Mouse (Mus musculus): ENCODE results near the gene Faim. TPM values are rescaled to one million over a fixed set of nuclear protein-coding genes. Genes with fewer than 3 reads are reported as not detected.
A peak's percentile ranks its signal among the peaks of the same experiment; 100 is the strongest.

Gene Faim
- polyA plus RNA-seq (2015; fragmentation: Nextera tagmentation; extraction: Ambion mirVana): 84.6 and 97.0 TPM in 2 replicates

DNA sequence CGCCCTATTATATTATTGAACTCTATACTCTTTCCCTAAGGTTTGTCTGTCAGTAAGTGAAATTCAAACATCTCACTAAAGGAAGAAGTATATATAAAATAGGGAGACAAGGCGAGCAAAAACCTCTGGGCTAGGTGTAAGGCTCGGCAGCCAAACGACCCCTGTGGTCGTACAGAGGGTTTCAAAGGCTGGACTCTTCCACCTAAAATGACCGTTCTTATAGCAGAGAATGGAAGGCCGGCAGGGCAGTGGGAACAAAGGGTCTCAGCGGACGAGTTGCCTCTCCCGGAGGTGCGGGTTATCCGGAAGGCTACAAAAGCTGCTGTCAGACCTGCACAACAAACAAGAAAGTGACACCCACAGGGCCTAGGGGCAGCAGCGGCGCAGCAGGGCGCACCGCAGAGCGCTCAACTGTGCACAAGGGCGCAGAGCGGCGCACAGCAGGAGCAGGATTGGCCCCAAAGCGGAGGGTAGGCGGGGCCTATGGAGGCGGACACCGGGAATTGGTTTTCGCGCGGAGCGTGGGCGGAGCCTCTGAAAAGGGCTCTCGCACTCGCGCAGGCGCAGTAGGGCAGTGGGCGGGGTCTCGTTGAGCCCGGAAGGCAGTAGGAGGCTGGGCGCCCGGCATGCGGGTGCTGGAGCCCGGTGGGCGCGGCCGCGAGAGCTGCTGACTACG, at the start of gene Faim:
Gene Faim (plus strand): TSS at position 574 of the 676 bp plus-strand sequence.
- Histone ChIP-seq H3K9ac (peak within 1 kb of the TSS; percentile 84), H3K4me1 (peaks cover 11% of the 10 kb centered on the region), H3K4me2 (peak within 1 kb of the TSS; percentile 84), H3K27me3 (peaks cover 16% of the 10 kb centered on the region), H3K36me3 (ENCODE audit: poor library complexity, severe bottlenecking) (no peaks in the 10 kb centered on the region), H3K27ac (peak within 1 kb of the TSS; percentile 51), H3K4me3 (peak within 1 kb of the TSS; percentile 83), H3K9me3 (replicated peaks) (no peaks in the 10 kb centered on the region)
- ATAC-seq: peak; percentile 99
- under 1% methylated on average over 45 of the region's 45 CpGs for WGBS

DNA sequence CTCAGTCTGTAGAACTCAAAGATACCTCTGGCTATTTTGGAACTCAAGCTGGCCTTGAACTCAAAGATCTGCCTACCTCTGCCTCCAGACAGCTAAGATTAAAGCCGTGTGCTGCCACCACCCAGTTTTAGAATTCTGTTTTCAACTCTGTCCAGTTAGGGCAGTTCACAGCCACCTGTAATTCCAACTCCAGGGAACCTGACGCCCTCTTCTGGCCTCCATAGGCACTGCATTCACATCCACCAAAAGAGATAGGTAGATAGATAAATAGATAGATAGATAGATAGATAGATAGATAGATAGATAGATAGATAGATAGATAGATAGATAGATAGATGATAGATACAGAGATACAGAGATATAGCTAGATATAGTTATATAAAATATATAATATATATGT, 46.9 kb upstream of the Faim start:
- no peak overlapping the region for H3K27ac ChIP-seq
- H3K9me3 ChIP-seq (replicated peaks): no peaks in the 10 kb centered on the region
- H3K4me3 ChIP-seq: no peak overlapping the region
- H3K36me3 ChIP-seq (ENCODE audit: poor library complexity, severe bottlenecking): no peaks in the 10 kb centered on the region
- H3K4me2 ChIP-seq: no peak overlapping the region
- H3K4me1 ChIP-seq: no peaks in the 10 kb centered on the region
- H3K27me3 ChIP-seq: peaks cover 11% of the 10 kb centered on the region; the same call in 1 of the 2 replicates
- WGBS: 9% methylated on average over 2 of the region's 2 CpGs
- no peak overlapping the region for H3K9ac ChIP-seq
- ATAC-seq: no peak

DNA sequence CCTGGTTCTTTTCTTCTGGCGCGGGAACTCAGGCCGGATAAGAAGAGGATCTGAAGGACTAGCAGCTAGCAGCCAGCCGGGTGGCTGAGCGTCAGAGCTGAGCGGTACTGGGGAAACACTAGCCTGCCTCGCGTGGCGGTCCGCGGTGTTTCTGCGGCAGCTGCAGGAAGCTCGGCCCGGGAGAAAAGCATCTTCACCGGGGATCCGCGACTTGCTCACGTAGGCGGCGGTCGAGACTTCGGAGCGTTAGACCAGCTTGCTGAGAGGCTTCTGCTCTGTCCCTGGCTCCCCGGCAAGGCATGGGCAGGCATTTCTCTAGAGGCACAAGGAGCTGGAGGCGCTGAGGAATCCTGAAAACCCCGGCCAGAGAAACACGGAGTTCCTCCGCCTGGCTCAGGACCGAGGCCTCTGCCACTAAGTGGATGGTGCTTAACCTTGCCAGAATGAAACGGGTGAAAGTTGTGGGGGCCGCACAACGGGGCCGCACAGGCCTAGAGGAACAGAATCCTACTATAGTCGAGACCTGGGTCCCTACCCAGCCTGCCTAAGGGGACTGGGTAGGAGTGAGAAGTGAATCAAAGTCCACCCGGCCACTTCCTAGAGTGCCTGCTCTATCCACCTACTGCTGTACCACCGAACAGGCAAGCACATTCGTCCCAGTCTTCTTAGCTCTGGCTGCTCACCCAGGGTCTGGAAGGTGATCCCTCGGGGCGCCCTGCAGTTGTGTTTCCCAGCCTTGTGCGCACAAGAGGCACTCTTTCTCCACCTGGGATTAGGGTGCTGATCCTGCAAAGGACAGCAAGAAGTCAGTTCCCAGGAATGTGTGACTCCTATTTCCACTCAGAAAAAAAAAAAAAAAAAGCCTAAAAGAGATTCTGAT, 33.8 kb upstream of the Faim start:
- Histone ChIP-seq H3K4me2 (peak overlapping the region; percentile 48), H3K4me1 (peaks cover 33% of the 10 kb centered on the region), H3K4me3 (peak overlapping the region; percentile 22), H3K36me3 (ENCODE audit: poor library complexity, severe bottlenecking) (no peaks in the 10 kb centered on the region), H3K9ac (peak overlapping the region; percentile 12; the same call in 1 of the 2 replicates), H3K9me3 (replicated peaks) (no peaks in the 10 kb centered on the region), H3K27me3 (peaks cover 87% of the 10 kb centered on the region), H3K27ac (no peak overlapping the region)
- 1% methylated on average over 40 of the region's 40 CpGs for WGBS
- peak; percentile 41; the same call in 1 of the 2 replicates for ATAC-seq

GRCm38 (mm10) chr9:98953291-98953690, 32.9 kb upstream of the Faim start:
- no peak overlapping the region for H3K27ac ChIP-seq
- H3K4me2 ChIP-seq: no peak overlapping the region
- no peak overlapping the region for H3K9ac ChIP-seq
- H3K27me3 ChIP-seq: peaks cover 95% of the 10 kb centered on the region
- ATAC-seq: no peak
- H3K4me3 ChIP-seq: no peak overlapping the region
- H3K4me1 ChIP-seq: peaks cover 33% of the 10 kb centered on the region
- no peaks in the 10 kb centered on the region for H3K36me3 ChIP-seq (ENCODE audit: poor library complexity, severe bottlenecking)
- H3K9me3 ChIP-seq (replicated peaks): no peaks in the 10 kb centered on the region
- WGBS: 7% methylated on average over 4 of the region's 4 CpGs

- Histone ChIP-seq H3K4me3 (no peak overlapping the region), H3K27me3 (peaks cover 97% of the 10 kb centered on the region), H3K4me1 (peaks cover 33% of the 10 kb centered on the region), H3K36me3 (ENCODE audit: poor library complexity, severe bottlenecking) (no peaks in the 10 kb centered on the region), H3K27ac (no peak overlapping the region), H3K9ac (no peak overlapping the region), H3K4me2 (no peak overlapping the region), H3K9me3 (replicated peaks) (no peaks in the 10 kb centered on the region)
- WGBS: 3% methylated on average over 9 of the region's 9 CpGs
- ATAC-seq: no peak
Measured at GRCm38 (mm10) chr9:98953830-98954229, 32.3 kb upstream of the Faim start.

- Histone ChIP-seq H3K4me3 (peak overlapping the region; percentile 43), H3K4me2 (peak overlapping the region; percentile 74), H3K36me3 (ENCODE audit: poor library complexity, severe bottlenecking) (no peaks in the 10 kb centered on the region), H3K27ac (no peak overlapping the region), H3K9ac (0 out of 2 replicates have a peak overlapping the region, but pooled peaks have one; percentile 58), H3K4me1 (peaks cover 33% of the 10 kb centered on the region), H3K9me3 (replicated peaks) (no peaks in the 10 kb centered on the region), H3K27me3 (peaks cover 97% of the 10 kb centered on the region)
- ATAC-seq: no peak
- 2% methylated on average over 33 of the region's 33 CpGs for WGBS
Measured at GRCm38 (mm10) chr9:98954391-98955102, 31.6 kb upstream of the Faim start.

- Histone ChIP-seq H3K4me3 (peak within 1 kb of the TSS; percentile 43), H3K27me3 (peaks cover 99% of the 10 kb centered on the region), H3K9me3 (replicated peaks) (no peaks in the 10 kb centered on the region), H3K4me2 (peak within 1 kb of the TSS; percentile 74), H3K36me3 (ENCODE audit: poor library complexity, severe bottlenecking) (no peaks in the 10 kb centered on the region), H3K27ac (no peak within 1 kb of the TSS), H3K4me1 (peaks cover 33% of the 10 kb centered on the region), H3K9ac (peak within 1 kb of the TSS; percentile 58)
- WGBS: under 1% methylated on average over 49 of the region's 58 CpGs
- peak; percentile 61 for ATAC-seq
Measured at GRCm38 (mm10) chr9:98955103-98955715, 31.0 kb upstream of the Faim start, which contains the start of gene Foxl2. TSS of gene Foxl2 (plus strand) at chr9:98955288.

DNA sequence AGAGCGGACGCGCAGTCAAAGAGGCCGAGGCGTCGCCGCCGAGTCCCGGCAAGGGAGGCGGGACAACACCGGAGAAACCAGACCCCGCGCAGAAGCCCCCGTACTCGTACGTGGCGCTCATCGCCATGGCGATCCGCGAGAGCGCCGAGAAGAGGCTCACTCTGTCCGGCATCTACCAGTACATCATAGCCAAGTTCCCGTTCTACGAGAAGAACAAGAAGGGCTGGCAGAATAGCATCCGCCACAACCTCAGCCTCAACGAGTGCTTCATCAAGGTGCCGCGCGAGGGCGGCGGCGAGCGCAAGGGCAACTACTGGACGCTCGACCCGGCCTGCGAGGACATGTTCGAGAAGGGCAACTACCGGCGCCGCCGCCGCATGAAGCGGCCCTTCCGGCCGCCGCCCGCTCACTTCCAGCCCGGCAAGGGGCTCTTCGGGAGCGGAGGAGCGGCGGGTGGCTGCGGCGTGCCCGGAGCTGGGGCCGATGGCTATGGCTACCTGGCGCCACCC, 30.4 kb upstream of the Faim start:
- no peak overlapping the region for H3K27ac ChIP-seq
- no peaks in the 10 kb centered on the region for H3K9me3 ChIP-seq (replicated peaks)
- H3K4me2 ChIP-seq: peak overlapping the region; percentile 74
- peak; percentile 17; the same call in 1 of the 2 replicates for ATAC-seq
- H3K9ac ChIP-seq: peak overlapping the region; percentile 58
- H3K36me3 ChIP-seq (ENCODE audit: poor library complexity, severe bottlenecking): no peaks in the 10 kb centered on the region
- peaks cover 99% of the 10 kb centered on the region for H3K27me3 ChIP-seq
- WGBS: under 1% methylated on average over 59 of the region's 60 CpGs
- peak overlapping the region; percentile 43 for H3K4me3 ChIP-seq
- H3K4me1 ChIP-seq: peaks cover 33% of the 10 kb centered on the region

DNA sequence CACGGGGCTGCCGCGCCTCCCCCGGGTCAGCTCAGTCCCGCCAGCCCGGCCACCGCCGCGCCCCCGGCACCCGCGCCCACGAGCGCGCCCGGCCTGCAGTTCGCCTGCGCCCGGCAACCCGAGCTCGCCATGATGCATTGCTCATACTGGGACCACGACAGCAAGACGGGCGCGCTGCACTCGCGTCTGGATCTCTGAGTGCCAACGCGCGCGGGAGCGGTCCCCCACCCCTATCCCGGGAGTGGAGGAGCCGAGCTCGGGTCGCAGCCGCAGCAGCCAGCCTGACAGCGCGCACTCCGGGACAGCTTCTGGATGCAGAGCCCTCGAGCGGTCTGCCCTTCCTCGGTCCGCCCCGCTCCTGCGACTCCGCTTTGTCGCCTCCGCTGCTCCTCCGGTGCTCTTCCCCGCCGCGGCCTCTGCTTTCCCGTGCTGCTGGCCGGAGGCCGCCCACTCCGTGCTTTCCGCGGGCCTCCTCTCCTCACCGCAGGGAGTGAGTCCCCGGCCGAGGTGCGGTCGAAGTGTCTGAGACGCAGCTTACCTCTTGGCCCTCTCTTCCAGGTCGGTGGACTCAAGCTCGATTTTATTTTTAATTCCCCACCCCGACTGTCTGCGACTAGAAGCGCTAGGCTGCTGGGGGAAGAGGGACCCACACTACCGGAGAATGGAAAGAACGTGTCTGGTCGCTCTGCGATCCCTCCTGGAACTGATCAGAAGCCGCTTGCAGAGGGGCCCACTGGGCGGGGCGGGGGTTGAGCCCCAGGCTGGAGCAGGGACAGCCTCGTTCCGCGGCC, 29.4 kb upstream of the Faim start:
- Histone ChIP-seq H3K4me1 (peaks cover 33% of the 10 kb centered on the region), H3K27me3 (peaks cover 99% of the 10 kb centered on the region), H3K4me3 (peak overlapping the region; percentile 43), H3K9me3 (replicated peaks) (no peaks in the 10 kb centered on the region), H3K4me2 (peak overlapping the region; percentile 74), H3K9ac (peak overlapping the region; percentile 58), H3K27ac (no peak overlapping the region), H3K36me3 (ENCODE audit: poor library complexity, severe bottlenecking) (no peaks in the 10 kb centered on the region)
- peak; percentile 48 for ATAC-seq
- under 1% methylated on average over 79 of the region's 80 CpGs for WGBS

GRCm38 (mm10) chr9:98957751-98958351, 28.3 kb upstream of the Faim start:
- H3K9me3 ChIP-seq (replicated peaks): no peaks in the 10 kb centered on the region
- H3K4me2 ChIP-seq: no peak overlapping the region
- H3K9ac ChIP-seq: no peak overlapping the region
- peaks cover 99% of the 10 kb centered on the region for H3K27me3 ChIP-seq
- peaks cover 29% of the 10 kb centered on the region for H3K4me1 ChIP-seq
- no peak overlapping the region for H3K27ac ChIP-seq
- no peaks in the 10 kb centered on the region for H3K36me3 ChIP-seq (ENCODE audit: poor library complexity, severe bottlenecking)
- 1% methylated on average over 23 of the region's 23 CpGs for WGBS
- 0 out of 2 replicates have a peak overlapping the region, but pooled peaks have one; percentile 1 for H3K4me3 ChIP-seq
- ATAC-seq: no peak

Data from forebrain, embryonic 13.5 days (tissue).